Mouse (Mus musculus): ENCODE data around the gene Prss53. TPM values are rescaled to one million over a fixed set of nuclear protein-coding genes. Genes with fewer than 3 reads are reported as not detected.
A peak's percentile ranks its signal among the peaks of the same experiment; 100 is the strongest.

The Prss53 gene
- polyA plus RNA-seq, 1 experiment from 2014 or later: 1.3 TPM

DNA sequence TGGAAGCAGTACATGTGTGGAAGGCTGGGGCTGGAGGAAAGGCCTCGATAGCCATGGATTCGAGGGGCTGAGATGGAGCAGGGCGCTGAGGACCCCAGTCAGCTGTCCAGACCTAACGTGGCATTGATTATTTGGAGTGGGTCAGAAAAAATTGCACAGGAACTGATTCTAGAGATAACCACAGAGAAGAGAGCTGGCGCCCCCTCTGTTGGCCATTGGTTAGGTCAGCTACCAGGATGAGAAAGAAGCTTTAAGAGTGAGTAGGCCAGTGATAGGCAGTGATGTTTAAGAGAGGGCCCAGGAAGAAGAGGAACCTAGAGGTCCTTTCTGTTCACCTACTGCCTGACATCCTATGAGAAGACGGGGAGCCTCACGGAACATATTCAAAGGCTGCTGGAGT, 28.5 kb upstream of the Prss53 start:
- Histone ChIP-seq H3K4me1 (replicated peaks; ENCODE audit: control insufficient read depth, insufficient read depth, low read length) (no peaks in the 10 kb centered on the region), H3K4me3 (replicated peaks; ENCODE audit: low read length) (no peak overlapping the region), H3K4me2 (ENCODE audit: low read length) (no peak overlapping the region), H3K27ac (ENCODE audit: low read length) (no peak overlapping the region), H3K9me3 (ENCODE audit: control insufficient read depth, low read length) (no peaks in the 10 kb centered on the region), H3K36me3 (ENCODE audit: control insufficient read depth, insufficient read depth) (peaks cover 15% of the 10 kb centered on the region), H3K27me3 (replicated peaks; ENCODE audit: control insufficient read depth, insufficient read depth, low read length) (no peaks in the 10 kb centered on the region), H3K9ac (replicated peaks; ENCODE audit: low read depth, low read length) (no peak overlapping the region)
- no peak for ATAC-seq
- WGBS: 78% methylated on average over 7 of the region's 7 CpGs

DNA sequence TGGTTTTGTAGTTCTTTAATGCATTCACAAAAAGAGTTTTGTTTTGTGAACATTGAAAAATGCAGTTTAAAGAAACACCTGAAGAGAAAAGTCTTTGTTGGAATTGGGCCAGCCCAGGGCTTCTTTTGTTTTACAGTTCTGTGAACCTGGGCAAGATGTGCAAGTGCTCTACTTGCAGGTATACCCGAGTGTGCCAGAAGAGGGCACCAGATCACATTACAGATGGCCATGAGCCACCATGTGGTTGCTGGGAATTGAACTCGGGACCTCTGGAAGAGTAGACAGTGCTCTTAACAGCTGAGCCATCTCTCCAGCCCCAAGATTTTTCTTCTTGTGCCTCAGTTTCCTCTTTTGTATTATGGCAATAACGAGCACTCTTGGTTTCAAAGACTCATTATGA, 27.4 kb upstream of the Prss53 start:
- peaks cover 15% of the 10 kb centered on the region for H3K36me3 ChIP-seq (ENCODE audit: control insufficient read depth, insufficient read depth)
- 55% methylated on average over 3 of the region's 3 CpGs for WGBS
- no peak for ATAC-seq

DNA sequence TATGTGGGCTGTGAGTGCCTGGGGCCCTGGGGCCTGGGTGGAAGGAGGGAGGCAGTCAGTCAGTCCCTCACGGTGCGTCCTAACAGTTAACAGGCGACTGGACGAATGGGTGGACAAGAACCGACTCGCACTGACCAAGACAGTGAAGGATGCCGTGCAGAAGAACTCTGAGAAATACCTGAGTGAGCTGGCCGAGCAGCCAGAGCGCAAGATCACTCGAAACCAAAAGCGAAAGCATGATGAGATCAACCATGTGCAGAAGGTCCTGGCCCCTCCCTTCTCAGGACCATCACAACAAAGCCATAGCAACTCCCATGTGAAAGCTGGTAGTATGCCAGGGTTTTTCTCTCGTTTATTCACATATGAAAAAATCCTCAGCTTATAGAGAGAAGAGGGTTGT, 24.5 kb upstream of the Prss53 start:
- no peak overlapping the region for H3K9ac ChIP-seq (replicated peaks; ENCODE audit: low read depth, low read length)
- H3K27me3 ChIP-seq (replicated peaks; ENCODE audit: control insufficient read depth, insufficient read depth, low read length): no peaks in the 10 kb centered on the region
- H3K4me2 ChIP-seq (ENCODE audit: low read length): no peak overlapping the region
- peaks cover 12% of the 10 kb centered on the region for H3K36me3 ChIP-seq (ENCODE audit: control insufficient read depth, insufficient read depth)
- no peak overlapping the region for H3K27ac ChIP-seq (ENCODE audit: low read length)
- 91% methylated on average over 12 of the region's 12 CpGs for WGBS
- H3K9me3 ChIP-seq (ENCODE audit: control insufficient read depth, low read length): no peaks in the 10 kb centered on the region
- peaks cover 8% of the 10 kb centered on the region for H3K4me1 ChIP-seq (replicated peaks; ENCODE audit: control insufficient read depth, insufficient read depth, low read length)
- H3K4me3 ChIP-seq (replicated peaks; ENCODE audit: low read length): no peak overlapping the region
- no peak for ATAC-seq

More for the DNA sequence above, 27.4 kb upstream of the Prss53 start:
- Histone ChIP-seq H3K4me1 (replicated peaks; ENCODE audit: control insufficient read depth, insufficient read depth, low read length) (peaks cover 2% of the 10 kb centered on the region), H3K9me3 (ENCODE audit: control insufficient read depth, low read length) (no peaks in the 10 kb centered on the region), H3K9ac (replicated peaks; ENCODE audit: low read depth, low read length) (no peak overlapping the region), H3K27me3 (replicated peaks; ENCODE audit: control insufficient read depth, insufficient read depth, low read length) (no peaks in the 10 kb centered on the region), H3K27ac (ENCODE audit: low read length) (no peak overlapping the region), H3K4me3 (replicated peaks; ENCODE audit: low read length) (no peak overlapping the region), H3K4me2 (ENCODE audit: low read length) (no peak overlapping the region)

DNA sequence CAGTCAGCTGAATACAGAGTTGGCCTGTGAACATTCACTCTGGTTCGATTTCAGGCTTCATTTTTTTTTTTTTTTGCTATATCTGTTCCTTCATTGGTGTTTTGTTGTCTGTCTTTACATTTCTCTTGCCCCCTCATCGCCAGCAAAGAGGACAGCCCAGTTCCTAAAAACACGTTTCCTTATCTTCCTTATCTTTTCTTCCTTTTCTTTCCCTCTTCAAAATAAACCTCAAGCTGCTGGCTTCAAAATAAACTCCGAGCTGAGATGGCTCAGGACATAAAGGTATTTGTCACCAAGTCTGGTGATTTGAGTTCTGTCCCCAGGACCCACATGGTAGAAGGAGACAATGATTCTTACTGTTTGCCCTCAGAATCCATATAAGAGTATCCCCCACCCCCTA, 22.2 kb upstream of the Prss53 start:
- H3K9ac ChIP-seq (replicated peaks; ENCODE audit: low read depth, low read length): peak overlapping the region; percentile 81
- H3K4me1 ChIP-seq (replicated peaks; ENCODE audit: control insufficient read depth, insufficient read depth, low read length): peaks cover 8% of the 10 kb centered on the region
- H3K4me2 ChIP-seq (ENCODE audit: low read length): peak overlapping the region; percentile 90
- peak overlapping the region; percentile 89 for H3K4me3 ChIP-seq (replicated peaks; ENCODE audit: low read length)
- H3K9me3 ChIP-seq (ENCODE audit: control insufficient read depth, low read length): no peaks in the 10 kb centered on the region
- peaks cover 25% of the 10 kb centered on the region for H3K36me3 ChIP-seq (ENCODE audit: control insufficient read depth, insufficient read depth)
- WGBS: 23% methylated on average over 4 of the region's 4 CpGs
- H3K27me3 ChIP-seq (replicated peaks; ENCODE audit: control insufficient read depth, insufficient read depth, low read length): no peaks in the 10 kb centered on the region
- no peak overlapping the region for H3K27ac ChIP-seq (ENCODE audit: low read length)
- ATAC-seq: no peak

DNA sequence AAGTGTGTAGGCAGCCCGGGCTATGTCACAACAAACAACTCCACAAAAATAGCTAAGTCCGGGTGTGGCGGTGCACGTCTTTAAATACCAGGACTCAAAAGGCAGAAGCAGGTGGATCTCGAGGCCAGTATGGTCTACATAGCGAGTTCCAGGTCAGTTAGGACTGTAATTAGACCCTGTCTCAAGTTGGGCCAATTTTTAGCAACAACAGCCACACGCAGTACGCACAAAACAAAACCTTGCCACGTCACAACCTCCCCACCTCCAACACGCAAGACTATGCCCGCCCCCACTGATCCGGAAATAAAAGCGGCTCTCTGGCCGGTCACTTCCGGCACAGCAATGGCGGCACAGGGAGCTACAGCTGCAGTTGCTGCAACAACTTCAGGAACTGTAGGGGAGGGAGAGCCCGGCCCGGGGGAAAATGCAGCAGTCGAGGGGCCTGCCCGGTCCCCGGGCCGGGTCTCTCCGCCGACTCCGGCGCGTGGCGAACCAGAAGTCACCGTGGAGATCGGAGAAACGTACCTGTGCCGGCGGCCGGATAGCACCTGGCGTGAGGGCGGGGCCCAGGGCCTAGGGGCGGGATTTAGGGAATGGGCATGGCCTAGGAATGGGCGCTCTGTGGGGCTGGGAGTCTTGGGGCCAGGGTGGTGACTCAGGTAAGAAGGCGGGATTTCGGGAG, 21.6 kb upstream of the Prss53 start, which contains the start of gene Kat8:
Gene Kat8, plus strand, starts transcription at position 327 of the 682 bp plus-strand sequence.
- peaks cover 27% of the 10 kb centered on the region for H3K36me3 ChIP-seq (ENCODE audit: control insufficient read depth, insufficient read depth)
- WGBS: 1% methylated on average over 40 of the region's 40 CpGs

DNA sequence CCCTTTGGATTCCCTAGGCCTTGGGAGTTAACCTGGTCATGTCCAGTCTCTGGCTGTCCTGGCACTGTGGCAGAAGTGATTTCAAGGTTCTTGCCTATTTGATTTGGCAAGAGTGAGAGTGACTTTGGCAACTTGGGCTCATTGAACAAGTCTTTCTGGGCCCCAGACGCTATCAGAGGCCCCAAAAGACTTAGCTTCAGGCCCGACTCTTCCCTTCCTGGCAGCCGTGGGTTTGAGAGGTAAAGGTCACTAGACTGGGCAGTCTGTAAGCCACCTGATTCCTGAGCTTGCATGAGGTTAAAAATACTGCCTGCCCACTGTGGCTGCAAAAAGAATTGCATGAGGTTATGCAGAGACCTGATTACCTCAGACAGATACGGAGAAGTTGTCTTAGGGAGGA, 17.9 kb upstream of the Prss53 start:
- H3K4me2 ChIP-seq (ENCODE audit: low read length): no peak overlapping the region
- no peak overlapping the region for H3K27ac ChIP-seq (ENCODE audit: low read length)
- peaks cover 18% of the 10 kb centered on the region for H3K36me3 ChIP-seq (ENCODE audit: control insufficient read depth, insufficient read depth)
- peaks cover 18% of the 10 kb centered on the region for H3K4me1 ChIP-seq (replicated peaks; ENCODE audit: control insufficient read depth, insufficient read depth, low read length)
- H3K9me3 ChIP-seq (ENCODE audit: control insufficient read depth, low read length): no peaks in the 10 kb centered on the region
- no peak overlapping the region for H3K4me3 ChIP-seq (replicated peaks; ENCODE audit: low read length)
- WGBS: 89% methylated on average over 4 of the region's 4 CpGs
- H3K27me3 ChIP-seq (replicated peaks; ENCODE audit: control insufficient read depth, insufficient read depth, low read length): no peaks in the 10 kb centered on the region
- ATAC-seq: no peak
- no peak overlapping the region for H3K9ac ChIP-seq (replicated peaks; ENCODE audit: low read depth, low read length)

More for the DNA sequence above, 21.6 kb upstream of the Prss53 start, which contains the start of gene Kat8:
- Histone ChIP-seq H3K4me3 (replicated peaks; ENCODE audit: low read length) (peak within 1 kb of the TSS; percentile 89), H3K4me2 (ENCODE audit: low read length) (peak within 1 kb of the TSS; percentile 90), H3K9ac (replicated peaks; ENCODE audit: low read depth, low read length) (peak within 1 kb of the TSS; percentile 81), H3K9me3 (ENCODE audit: control insufficient read depth, low read length) (no peaks in the 10 kb centered on the region), H3K4me1 (replicated peaks; ENCODE audit: control insufficient read depth, insufficient read depth, low read length) (peaks cover 8% of the 10 kb centered on the region), H3K27ac (ENCODE audit: low read length) (peak within 1 kb of the TSS; percentile 86), H3K27me3 (replicated peaks; ENCODE audit: control insufficient read depth, insufficient read depth, low read length) (no peaks in the 10 kb centered on the region)
- peak; percentile 98 for ATAC-seq

DNA sequence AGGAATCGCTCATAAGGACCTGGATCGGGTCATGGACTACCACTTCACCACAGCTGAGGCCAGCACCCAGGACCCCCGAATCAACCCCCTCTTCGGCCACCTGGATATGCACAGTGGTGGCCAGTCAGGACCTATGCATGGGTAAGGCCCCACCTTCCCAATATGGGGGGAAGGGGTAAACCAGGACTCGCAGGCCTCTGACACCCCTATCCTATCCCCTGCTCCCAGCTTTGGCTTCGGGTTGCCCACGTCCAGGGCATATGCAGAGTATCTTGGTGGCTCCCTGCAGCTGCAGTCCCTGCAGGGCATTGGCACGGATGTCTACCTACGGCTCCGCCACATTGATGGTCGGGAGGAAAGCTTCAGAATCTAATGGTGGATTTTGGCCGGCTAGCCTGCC, 17.2 kb upstream of the Prss53 start:
- no peak for ATAC-seq

DNA sequence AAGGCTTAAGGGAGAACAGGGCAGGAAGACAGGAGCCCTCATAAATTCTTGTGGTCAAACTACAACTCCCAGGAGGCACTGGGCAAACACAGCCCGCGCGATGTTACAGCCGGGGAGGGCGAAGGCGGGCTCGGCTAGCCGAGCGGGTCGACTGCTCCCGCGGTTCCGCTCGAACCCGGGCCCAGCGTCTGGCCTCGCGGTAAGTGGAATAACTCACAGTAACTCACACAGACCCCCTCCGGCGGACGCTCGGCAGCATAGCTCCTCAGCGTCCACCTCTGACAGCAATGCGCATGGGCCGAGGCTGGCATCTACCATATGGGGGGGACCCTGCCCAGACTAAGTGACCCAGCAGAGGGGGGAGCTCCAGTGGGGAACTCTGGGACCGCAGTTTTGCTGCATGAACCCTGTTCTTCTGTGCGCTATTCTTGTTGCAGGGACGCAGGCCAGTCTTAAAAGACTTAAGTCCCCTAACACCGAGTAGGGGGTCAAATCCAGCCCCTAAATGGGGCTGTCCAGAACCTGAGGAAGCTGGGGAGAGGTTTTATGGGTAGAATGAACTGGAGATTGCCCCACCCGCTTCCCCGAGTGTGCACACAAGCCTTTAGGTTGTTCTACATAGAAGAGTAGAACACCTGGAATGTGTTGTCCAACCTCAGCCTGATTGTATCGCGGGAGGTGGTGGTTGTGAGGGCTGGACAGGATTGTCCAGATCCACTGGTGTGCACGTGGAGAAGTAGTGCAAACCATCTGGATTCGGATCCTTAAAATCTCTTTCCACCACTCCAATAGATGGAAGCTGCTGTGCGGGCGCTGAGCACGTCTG, 13.4 kb upstream of the Prss53 start, which contains the start of gene Bckdk:
Gene Bckdk, plus strand, starts transcription at position 112 of the 826 bp plus-strand sequence.
- H3K36me3 ChIP-seq (ENCODE audit: control insufficient read depth, insufficient read depth): peaks cover 15% of the 10 kb centered on the region
- peak within 1 kb of the TSS; percentile 84 for H3K27ac ChIP-seq (ENCODE audit: low read length)
- no peaks in the 10 kb centered on the region; the same call in 1 of the 2 replicates for H3K27me3 ChIP-seq (replicated peaks; ENCODE audit: control insufficient read depth, insufficient read depth, low read length)
- WGBS: 8% methylated on average over 38 of the region's 38 CpGs
- ATAC-seq: peak; percentile 95
- H3K4me1 ChIP-seq (replicated peaks; ENCODE audit: control insufficient read depth, insufficient read depth, low read length): peaks cover 11% of the 10 kb centered on the region
- peak within 1 kb of the TSS; percentile 80 for H3K9ac ChIP-seq (replicated peaks; ENCODE audit: low read depth, low read length)
- peak within 1 kb of the TSS; percentile 72 for H3K4me2 ChIP-seq (ENCODE audit: low read length)
- peak within 1 kb of the TSS; percentile 89 for H3K4me3 ChIP-seq (replicated peaks; ENCODE audit: low read length)
- no peaks in the 10 kb centered on the region for H3K9me3 ChIP-seq (ENCODE audit: control insufficient read depth, low read length)

More for the DNA sequence above, 17.2 kb upstream of the Prss53 start:
- no peaks in the 10 kb centered on the region for H3K27me3 ChIP-seq (replicated peaks; ENCODE audit: control insufficient read depth, insufficient read depth, low read length)
- no peak overlapping the region for H3K27ac ChIP-seq (ENCODE audit: low read length)
- peaks cover 13% of the 10 kb centered on the region for H3K4me1 ChIP-seq (replicated peaks; ENCODE audit: control insufficient read depth, insufficient read depth, low read length)
- H3K9ac ChIP-seq (replicated peaks; ENCODE audit: low read depth, low read length): no peak overlapping the region
- WGBS: 98% methylated on average over 12 of the region's 12 CpGs
- H3K4me3 ChIP-seq (replicated peaks; ENCODE audit: low read length): no peak overlapping the region
- H3K9me3 ChIP-seq (ENCODE audit: control insufficient read depth, low read length): no peaks in the 10 kb centered on the region
- peaks cover 18% of the 10 kb centered on the region for H3K36me3 ChIP-seq (ENCODE audit: control insufficient read depth, insufficient read depth)
- no peak overlapping the region for H3K4me2 ChIP-seq (ENCODE audit: low read length)

DNA sequence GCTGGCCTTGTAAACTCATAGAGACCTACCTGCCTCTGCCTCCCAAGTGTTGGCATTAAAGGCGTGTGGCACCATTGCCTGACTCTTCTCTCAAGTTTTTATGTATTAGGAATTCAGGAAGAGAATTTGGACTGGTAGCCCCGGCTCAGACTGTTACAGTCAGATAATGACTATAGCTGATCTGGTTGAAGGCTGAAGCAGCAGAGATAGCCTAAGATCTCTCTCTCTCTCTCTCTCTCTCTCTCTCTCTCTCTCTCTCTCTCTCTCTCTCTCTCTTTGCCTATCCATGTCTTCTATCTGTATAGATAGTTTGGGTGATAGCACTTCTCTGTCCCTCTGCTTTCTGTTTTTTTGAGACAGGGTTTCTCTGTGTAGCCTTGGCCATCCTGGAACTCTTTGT, 11.0 kb upstream of the Prss53 start:
- peaks cover 2% of the 10 kb centered on the region; the same call in 1 of the 2 replicates for H3K27me3 ChIP-seq (replicated peaks; ENCODE audit: control insufficient read depth, insufficient read depth, low read length)
- no peaks in the 10 kb centered on the region for H3K9me3 ChIP-seq (ENCODE audit: control insufficient read depth, low read length)
- WGBS: 81% methylated on average over 2 of the region's 2 CpGs
- no peak overlapping the region for H3K9ac ChIP-seq (replicated peaks; ENCODE audit: low read depth, low read length)
- ATAC-seq: no peak
- H3K4me3 ChIP-seq (replicated peaks; ENCODE audit: low read length): no peak overlapping the region
- H3K36me3 ChIP-seq (ENCODE audit: control insufficient read depth, insufficient read depth): no peaks in the 10 kb centered on the region
- no peak overlapping the region for H3K4me2 ChIP-seq (ENCODE audit: low read length)
- no peak overlapping the region for H3K27ac ChIP-seq (ENCODE audit: low read length)
- H3K4me1 ChIP-seq (replicated peaks; ENCODE audit: control insufficient read depth, insufficient read depth, low read length): peaks cover 11% of the 10 kb centered on the region
